Mouse (Mus musculus) cerebellum, adult 18-20 months (tissue): ENCODE measurements around the gene Ccr4.
"Not testable (repeated sequence)": the region's sequence is repeated elsewhere in the genome, so short reads cannot be mapped to it uniquely, and the experiment has no call there.

Source experiments
- DNase-seq, 2 experiments: peaks; one replicate each; pipeline ENCODE4 v3.0.0; 2021

Ccr4 gene

GRCm38 (mm10) chr9:114522041-114522440 lies 17.3 kb upstream of the Ccr4 start:
- no peak for DNase-seq

DNA sequence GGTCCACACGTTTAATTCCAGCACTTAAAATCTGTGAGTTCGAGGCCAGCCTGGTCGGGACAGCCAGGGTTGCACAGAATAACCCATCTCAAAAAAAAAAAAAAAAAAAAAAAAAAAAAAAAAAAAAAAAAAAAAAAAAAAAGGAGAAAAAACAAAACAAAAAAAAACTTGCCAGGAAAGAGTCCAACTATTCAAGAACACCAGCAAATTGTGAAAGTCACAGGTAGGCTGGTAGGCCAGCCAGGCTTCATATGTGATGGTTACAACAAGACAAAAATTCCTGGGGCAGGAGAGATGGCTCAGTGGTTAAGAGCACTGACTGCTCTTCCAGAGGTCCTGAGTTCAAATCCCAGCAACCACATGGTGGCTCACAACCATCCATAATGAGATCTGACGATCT lies 15.8 kb upstream of the Ccr4 start:
- not testable (repeated sequence) for DNase-seq

- no peak for DNase-seq
These were observed 14.2 kb upstream of the Ccr4 start for GRCm38 (mm10) chr9:114518812-114519477.

DNA sequence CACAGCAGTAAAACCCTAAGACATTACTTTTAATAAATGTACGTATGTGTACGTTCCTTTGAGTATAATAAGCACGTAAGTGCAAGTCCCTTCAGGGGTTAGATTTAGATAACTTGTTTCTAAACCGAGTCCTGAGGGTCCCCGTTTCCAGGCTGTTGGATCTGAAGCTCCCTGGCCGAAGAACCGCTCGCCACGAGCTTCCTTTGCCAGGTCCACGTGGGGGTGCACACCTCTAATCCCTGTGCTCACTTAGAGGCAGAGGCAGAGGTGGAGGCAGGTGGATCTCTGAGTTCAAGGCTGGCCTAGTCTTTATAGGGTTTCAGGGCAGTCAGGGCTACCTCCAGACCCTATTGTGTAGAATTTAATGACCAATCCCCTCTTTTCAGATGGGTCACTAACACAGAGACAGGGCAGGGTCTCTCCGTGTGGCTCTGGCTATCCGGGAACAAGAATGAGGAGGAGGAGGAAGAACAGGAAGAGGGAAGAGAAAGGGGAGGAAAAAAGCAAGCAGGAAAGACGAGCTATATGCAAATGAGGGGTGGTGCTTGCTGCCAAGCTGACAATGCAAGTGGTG lies 13.3 kb upstream of the Ccr4 start:
- no peak for DNase-seq

DNA sequence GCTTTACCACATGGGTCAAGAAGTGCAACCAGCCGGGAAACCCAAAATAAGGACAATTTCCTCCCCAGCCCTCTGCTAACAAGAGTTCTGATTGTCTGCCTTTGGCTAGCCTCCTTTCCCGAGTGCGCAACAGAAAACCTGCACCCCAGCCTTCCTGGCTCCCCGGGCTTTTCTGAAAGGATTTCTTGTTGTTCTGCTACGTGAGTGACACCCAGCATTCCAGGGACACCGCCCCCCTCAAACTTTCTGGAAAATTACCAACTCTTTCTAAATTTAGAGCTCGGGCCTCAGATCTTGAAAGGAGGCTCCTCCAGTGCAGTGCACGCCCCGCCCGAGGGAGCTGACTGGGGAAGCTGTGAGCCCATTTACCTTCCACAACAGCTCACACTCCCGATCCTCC lies 10.6 kb upstream of the Ccr4 start, which contains the start of gene C130032M10Rik:
Gene C130032M10Rik (plus strand): TSS at position 334 of the 400 bp plus-strand sequence.
- no peak for DNase-seq

GRCm38 (mm10) chr9:114512831-114513230 lies 8.1 kb upstream of the Ccr4 start:
- DNase-seq, result no peak

- DNase-seq, result no peak
These were observed 5.1 kb upstream of the Ccr4 start for GRCm38 (mm10) chr9:114509785-114510184.

- DNase-seq, result no peak
These were observed 2.7 kb upstream of the Ccr4 start for GRCm38 (mm10) chr9:114507421-114507820.

GRCm38 (mm10) chr9:114506564-114506963 lies 1.8 kb upstream of the Ccr4 start:
- DNase-seq, result no peak

DNA sequence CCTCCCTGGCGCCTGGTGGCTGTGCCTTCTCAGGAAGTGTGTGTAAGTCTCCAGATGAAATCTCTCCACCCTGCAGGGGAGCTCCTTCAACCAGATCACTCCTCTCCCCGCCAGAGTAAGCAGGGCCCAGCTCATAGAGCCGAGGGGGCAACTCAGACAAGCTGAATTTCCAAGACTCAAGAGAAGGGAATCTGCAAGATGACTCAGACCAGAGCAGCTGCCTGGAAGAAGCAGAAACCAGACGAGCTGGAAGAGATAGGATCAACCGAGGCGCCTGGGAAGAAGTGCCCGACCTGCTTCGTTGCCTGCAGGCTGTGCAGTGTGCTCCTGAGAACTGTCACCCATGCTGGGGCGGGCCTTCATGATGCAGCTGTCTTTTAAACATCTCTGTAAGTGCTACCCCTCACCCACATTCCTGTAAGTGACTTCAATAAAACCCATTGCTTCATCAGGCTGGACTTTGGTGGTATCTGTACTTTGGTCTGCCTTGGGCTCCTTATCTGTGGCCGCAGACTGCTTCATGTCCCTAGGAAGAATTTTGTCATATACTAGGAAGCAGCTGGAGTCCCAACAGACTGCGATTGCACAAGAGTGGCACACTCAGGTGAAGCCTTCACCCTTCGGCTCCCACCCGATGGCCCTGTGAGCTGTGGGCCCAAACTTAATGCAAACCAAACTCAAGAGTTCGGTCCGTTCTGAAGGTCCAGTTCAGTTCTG lies 1.8 kb downstream of the Ccr4 start:
- DNase-seq, result no peak

DNA sequence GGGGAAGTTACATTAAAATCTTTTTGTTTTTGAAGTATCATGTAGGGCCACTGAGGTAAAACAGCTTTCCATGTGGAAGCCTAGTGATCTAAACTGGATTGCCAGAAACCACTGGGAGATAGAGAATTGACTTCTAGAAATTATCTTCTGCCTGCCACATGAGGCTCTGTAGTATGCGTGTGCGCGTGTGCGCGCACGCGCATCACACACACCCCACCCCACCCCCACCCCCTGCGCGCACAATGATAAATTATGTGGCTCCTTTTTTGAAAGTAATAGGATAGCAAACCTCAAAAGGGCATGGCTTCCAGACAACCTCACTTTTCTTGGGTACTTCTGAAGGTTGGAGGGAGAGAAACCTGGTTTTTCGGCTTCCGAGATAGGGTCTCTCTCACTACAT lies 2.8 kb downstream of the Ccr4 start:
- no peak for DNase-seq

- no peak for DNase-seq
These were observed 3.6 kb downstream of the Ccr4 start for GRCm38 (mm10) chr9:114501111-114501510.

DNA sequence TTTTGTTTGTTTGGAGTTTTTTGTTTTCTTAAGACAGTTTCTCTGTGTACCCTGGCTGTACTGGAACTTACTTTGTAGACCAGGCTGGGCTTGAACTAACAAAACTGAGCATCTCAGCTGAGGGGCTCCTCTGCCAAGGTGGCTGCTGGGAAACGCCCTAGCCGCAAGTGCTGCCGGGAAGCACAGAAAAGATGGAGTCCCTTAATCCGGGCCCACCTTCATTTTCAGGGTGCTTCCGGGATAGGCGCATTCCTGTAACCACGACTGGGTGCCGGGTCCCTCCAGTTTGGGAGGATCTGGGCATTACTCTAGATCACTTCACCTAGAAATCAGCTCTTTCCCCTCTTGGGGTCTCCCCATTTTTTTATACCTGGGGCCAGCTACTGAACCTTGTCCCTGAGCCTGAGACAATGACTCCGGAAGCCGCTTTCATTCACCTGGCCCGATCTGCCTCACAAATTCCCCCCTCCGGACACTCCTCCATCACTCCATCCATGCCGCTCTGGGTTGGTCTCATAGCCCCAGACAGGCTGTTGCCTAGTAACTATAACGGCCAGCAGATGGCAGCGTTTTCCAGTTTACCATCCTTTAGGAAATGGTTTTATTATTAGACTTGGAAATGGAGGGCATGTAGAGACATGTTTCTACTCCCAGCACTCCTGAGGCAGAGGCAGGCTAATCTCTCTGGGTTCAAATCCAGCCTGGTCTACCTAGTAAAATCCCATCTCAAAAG lies 4.8 kb downstream of the Ccr4 start:
- DNase-seq, result peak; percentile 12 to 15

- peak; percentile 63 to 69 for DNase-seq
These were observed 6.5 kb downstream of the Ccr4 start for GRCm38 (mm10) chr9:114498218-114498617.

GRCm38 (mm10) chr9:114496469-114496868 lies 8.2 kb downstream of the Ccr4 start:
- DNase-seq, result no peak

- DNase-seq, result no peak
These were observed 17.0 kb downstream of the Ccr4 start for GRCm38 (mm10) chr9:114487481-114488258.

DNA sequence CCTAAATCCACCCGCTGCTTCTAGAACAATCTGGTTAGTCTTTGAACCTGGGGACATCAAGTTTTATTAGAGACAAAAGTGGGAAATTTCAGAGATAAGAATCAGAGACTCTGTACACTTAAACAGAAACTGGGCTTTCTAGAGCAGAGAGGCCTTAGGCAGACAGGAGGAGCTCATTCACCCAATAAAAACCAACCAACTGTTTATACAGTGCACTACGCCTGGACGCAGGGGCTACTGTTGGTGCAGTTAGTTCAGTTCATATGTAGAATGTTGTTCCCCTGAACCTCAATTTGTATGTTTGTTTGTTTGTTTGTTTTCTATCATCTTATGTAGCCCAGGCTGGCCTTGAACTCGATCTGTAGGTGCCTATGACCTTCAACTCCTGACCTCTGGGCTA lies 17.9 kb downstream of the Ccr4 start:
- DNase-seq, result no peak

- no peak for DNase-seq
These were observed 19.9 kb downstream of the Ccr4 start for GRCm38 (mm10) chr9:114484771-114485170.

- no peak for DNase-seq
These were observed 23.8 kb downstream of the Ccr4 start for GRCm38 (mm10) chr9:114480940-114481339.

GRCm38 (mm10) chr9:114477019-114477418 lies 27.7 kb downstream of the Ccr4 start:
- no peak for DNase-seq

DNA sequence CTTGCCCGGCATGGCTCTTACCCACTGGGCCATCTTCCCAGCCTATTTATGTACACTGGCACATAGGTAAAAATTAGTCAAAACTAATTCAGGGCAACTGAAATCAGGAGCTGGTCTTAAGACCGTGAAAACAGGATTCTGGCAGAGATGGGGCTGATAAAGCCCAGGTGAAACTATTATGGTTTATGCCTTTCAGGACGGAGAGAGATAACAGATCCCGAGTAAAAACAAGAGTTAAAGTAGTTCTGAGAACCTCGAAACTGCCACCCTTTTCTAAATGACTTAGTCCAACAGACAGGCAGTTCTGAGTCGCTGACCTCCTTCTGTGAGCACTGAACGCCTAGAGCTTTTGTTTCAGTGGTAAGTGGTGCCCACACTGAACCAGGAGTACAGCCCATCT lies 32.8 kb downstream of the Ccr4 start:
- DNase-seq, result no peak

DNA sequence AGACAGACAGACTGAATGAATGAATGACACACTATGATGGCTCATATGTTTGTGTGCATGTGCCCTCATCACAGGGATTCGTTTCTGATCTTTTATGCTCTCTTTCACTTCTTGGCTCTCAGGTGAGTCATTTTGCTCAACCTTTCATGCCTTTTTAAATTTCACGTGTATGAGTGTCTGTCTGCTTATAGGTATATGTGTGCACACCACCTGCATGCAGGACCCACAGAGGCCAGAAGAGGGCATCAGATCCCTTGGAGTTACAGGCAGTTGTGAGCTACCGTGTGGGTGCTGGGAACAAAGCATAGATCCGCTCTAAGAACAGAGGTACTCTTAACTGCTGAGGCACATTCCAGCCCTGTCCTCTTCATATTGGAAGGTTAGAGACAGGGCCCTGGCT lies 36.0 kb downstream of the Ccr4 start:
- DNase-seq, result no peak

DNA sequence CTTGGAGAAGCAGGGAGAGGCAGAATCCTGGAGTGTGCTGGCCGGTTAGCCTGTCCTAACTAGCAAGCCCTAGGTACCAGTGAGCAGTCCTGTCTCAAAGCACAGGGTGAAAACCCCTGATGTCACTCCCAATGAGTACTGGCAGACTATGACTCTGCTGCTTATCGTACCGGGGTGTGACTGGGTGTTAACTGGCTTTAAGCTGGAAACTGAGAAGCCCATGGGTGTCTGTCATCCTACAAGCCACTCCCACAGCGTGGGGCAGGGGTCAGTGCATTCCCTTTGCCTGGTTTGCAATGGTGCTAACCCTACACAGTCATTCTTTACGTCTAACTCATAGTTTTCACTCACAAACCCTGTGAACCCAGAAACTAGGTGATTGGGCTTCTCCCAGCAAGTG lies 36.5 kb downstream of the Ccr4 start:
- no peak for DNase-seq
